Mouse (Mus musculus) left cerebral cortex, postnatal 4 days (tissue): ENCODE measurements around the gene Caskin2. TPM values are rescaled to one million over a fixed set of nuclear protein-coding genes. Genes with fewer than 3 reads are reported as not detected.

ENCODE experiments used
- DNase-seq: peaks from one replicate; pipeline ENCODE4 v3.0.0-alpha.2; 2022
- intact Hi-C: fragments of 180-260 bp; cut with DNase I; formaldehyde crosslinking; loops from one replicate; pipeline ENCODE4 v1.15.1; 2025
- total RNA-seq, 2 experiments: library from RNA; stranded (reverse); gene quantifications; 2 replicates each; pipeline ENCODE4 v1.2.3; 2021

Gene Caskin2
- total RNA-seq, 2 experiments from 2014 or later = 13.4 to 14.5 TPM

DNA sequence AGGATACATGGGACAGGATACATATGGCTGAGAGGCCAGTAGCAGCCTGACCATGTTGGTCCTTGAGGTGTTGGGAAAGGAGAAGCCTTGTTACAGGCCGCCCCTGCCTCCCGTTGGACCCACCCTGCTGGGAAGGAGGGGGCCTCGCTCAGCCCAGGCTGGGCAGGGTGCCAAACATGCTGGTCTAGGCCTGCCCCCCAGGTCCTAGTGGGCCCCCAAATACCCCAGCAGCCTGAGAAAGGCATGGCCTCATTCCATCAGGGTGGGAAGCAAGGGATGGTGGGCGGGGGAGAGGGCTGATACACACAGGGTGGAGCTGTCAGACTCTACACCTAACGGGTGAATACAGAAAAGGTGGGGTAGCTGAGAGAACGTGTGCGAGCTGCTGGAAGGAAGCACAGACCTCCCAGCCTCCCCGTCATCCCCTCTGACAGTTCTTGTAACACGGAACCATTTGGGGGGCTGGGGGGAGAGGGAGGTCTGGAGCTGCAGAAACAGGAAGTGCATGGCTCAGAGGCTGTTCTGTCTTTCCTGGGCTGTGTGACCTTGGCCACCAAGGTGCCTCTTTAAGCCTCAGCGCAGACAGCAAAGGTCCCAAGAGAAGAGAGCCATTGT lies 4.6 kb downstream of the Caskin2 start:
- intact Hi-C loops = no loop called here
- DNase-seq = peak; percentile 62

GRCm38 (mm10) chr11:115807971-115808370 lies 5.5 kb downstream of the Caskin2 start:
- DNase-seq = no peak
- intact Hi-C loops = no loop called here

- peak; percentile 47 for DNase-seq
Measured at GRCm38 (mm10) chr11:115807306-115807705, 6.1 kb downstream of the Caskin2 start.

DNA sequence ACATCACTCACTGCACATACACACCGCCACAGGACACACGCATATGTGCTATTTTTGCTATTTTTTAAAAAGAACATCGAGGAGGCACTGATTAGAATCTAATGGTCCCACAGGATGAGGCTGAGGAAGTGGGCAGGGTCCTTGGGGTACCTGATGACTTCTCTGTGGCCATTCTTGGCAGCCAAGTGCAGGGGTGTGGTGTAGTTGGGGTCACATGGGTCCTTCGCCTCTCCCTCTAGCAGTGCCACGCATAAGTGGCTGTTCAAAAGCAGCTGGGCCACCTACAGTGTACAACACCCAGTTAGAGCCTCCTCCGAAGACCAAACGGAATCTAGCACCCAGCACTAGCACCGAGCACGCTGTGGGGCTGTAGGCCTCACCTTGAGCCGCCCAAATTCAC lies 7.3 kb downstream of the Caskin2 start:
- DNase-seq = no peak
- intact Hi-C loops = no loop called here

More at GRCm38 (mm10) chr11:115807306-115807705, 6.1 kb downstream of the Caskin2 start:
- intact Hi-C loops = no loop called here

DNA sequence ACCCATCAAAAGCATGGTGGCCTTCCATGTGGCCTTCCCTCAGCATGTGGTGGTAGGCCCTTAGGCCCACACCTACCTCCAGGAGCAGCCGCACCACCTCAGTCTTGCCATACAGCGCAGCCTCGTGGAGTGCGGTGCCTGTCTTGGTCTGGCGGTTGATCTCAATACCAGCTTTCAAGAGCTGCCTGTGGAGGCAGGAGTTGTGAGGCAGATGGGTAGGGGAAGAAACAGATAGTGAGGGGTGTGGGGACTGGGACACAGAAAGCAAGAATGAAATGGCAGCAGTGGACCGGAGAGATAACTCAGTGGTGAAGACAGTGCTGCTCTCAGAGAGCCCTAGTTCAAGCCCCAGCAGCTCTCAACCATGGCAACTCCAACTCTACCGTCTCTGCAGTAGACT lies 8.4 kb downstream of the Caskin2 start:
- intact Hi-C loops = no loop called here
- DNase-seq = no peak

DNA sequence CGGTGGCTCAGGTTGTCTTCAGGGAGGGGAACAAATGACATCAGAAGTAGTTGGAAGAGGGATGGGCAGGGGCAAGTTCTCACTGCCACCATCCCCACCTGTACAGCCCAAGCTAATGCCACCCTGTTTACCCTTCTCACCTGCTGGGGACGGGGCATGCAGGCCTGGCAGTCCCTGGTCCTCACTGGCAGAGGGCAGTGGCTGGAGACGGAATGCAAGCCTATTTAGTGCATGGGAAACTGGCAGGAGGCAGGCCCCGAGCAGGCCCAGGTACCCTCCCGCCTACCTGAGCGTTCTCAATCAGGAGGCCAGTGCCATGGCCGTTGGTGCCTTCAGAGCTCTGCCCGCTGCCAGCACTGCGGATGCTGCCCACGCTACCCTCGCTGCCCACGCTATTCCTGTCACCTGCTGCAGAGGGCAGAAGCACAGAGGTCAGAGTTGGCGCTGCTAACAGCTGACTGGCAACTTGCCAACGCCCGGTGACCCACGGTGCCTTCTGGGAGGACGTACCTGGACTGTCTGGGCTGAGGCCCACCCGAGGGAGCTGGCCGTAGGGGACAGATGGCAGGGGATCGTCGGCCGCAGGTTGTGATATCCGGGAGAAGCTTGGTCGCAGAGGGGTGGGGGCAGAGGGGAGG lies 10.2 kb downstream of the Caskin2 start:
- intact Hi-C loops = no loop called here
- DNase-seq = no peak

DNA sequence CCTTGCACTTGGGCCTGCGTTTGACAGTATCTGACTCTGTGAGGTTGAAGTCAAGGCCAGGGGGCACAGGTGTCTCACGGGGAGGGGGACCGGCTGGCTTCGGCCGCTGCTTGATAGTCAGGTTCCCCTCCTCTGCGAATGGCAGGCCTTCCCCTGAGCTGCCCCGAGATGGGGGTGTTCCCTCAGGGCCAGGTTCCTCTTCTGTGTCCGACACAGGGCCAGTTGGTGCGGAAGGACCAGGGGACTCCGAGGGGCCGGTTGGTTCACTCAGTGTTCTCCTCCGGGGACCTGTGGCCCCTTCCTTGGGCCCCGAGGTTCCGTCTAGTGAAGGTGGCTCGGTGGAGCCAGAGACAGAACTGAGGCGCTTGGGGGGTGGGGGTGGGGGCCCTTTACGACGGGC lies 12.5 kb downstream of the Caskin2 start:
- intact Hi-C loops = no loop called here
- DNase-seq = no peak

DNA sequence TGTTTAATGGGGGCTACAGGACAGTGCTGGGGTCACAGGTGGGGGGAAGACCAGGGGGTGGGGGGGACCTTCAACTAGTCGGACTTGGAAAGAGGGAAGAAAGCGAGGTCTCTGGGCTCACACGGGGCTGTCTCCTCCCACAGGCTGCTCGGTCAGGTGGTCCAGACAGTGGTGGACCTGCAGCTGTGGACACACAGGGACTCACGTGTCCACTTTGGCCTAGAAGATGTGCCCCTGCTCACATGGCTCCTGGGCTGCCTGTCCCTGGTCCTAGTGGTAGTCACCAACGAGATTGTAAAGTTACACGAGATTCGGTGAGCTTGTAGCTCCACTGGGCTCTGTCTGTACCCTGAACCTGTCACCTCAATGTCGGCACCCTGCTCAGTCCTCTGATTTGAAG lies 15.8 kb downstream of the Caskin2 start:
- intact Hi-C loops = no loop called here
- DNase-seq = no peak

DNA sequence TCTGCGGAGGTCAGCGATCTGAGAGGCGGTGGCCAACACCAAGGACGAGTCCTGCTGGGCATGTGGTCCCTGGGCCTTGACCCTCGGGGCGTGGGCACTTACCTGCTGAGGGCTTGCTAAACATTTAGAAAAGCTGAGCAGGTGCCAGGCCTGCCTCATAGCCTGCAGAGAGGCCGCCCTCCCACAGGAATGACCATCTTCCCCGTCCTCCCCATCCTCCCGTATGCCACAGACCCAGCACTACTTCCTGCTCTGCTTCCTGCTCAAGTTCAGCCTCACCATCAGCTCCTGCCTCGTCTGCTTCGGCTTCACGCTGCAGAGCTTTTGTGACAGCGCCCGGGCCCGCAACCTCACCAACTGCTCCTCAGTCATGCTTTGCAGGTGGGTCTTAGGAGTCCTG lies 16.5 kb downstream of the Caskin2 start:
- intact Hi-C loops = no loop called here
- DNase-seq = no peak

GRCm38 (mm10) chr11:115792353-115792752 lies 21.1 kb downstream of the Caskin2 start:
- no peak for DNase-seq
- intact Hi-C loops = no loop called here

DNA sequence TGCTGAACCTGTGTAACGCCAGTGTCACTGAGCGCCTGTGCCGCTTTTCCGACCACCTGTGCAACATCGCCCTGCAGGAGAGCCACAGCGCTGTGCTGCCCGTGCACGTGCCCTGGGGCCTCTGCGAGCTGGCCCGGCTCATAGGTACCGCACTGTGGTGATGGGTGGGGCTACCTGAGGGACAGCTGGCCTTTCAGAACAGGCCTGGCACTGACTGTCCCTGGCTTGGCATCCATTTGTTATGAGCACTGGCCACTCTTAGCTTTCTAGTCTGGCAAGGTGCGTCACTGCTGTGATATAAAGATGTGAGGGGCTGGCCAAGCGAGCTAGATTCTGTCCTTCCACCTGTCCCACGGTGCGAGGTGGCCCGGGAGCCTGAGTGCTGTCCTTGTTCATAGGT lies 21.5 kb downstream of the Caskin2 start:
- DNase-seq = no peak
- intact Hi-C loops = no loop called here

GRCm38 (mm10) chr11:115789787-115790186 lies 23.7 kb downstream of the Caskin2 start:
- DNase-seq = peak; percentile 75
- intact Hi-C loops = no loop called here

DNA sequence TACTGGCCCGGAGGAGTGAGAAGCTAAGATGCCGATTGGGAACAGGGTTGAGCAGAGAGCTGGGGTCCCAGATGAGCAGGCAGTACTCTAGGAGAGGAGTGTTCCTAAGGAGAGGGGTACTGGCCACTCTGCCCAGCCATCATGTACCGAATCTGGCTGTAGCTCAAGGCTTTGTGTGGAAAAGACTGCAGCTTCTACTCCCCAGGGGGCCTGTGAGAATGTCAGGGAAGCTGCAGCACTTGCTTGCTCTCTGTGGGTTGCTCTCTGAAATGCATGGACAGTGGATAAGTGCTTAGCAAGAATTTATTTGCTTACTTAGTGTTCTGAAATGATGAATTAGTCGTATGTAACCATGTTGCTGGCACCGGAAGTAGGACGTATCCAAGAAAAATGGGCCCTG lies 27.0 kb downstream of the Caskin2 start:
- DNase-seq = no peak
- intact Hi-C loops = no loop called here

GRCm38 (mm10) chr11:115780141-115781070 lies 33.0 kb downstream of the Caskin2 start:
- DNase-seq = peak; percentile 41
- intact Hi-C loops = no loop called here

DNA sequence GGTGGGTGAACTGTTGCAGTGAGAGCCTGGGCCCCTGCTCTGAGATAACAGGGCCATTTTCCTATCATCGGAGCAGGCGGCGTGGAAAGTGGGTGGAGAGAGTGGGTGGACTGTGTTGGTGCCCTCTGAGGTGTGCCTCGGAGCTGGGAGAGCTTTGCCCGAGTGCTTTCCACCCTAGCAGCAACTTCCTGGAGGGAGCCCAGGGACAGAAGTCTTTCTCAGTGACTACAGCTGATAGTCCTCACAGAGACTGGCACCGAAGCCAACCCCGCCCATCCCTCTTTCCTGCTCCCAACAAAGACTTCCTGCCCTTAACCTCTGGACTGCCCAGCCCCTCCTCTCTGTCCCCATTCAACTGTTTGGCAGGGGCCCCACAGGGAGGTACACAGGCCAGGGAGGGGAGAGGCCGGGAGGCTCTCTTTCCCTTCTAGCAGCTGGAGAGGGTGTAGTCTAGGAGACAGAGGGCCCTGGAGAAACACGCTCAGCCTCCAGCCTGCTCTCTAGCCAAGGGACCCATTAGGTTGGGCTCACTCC lies 34.3 kb downstream of the Caskin2 start:
- intact Hi-C loops = no loop called here

GRCm38 (mm10) chr11:115777487-115778335 lies 35.7 kb downstream of the Caskin2 start:
- intact Hi-C loops = no loop called here
- DNase-seq = no peak

More for the DNA sequence above, 34.3 kb downstream of the Caskin2 start:
- peak; percentile 65 for DNase-seq

DNA sequence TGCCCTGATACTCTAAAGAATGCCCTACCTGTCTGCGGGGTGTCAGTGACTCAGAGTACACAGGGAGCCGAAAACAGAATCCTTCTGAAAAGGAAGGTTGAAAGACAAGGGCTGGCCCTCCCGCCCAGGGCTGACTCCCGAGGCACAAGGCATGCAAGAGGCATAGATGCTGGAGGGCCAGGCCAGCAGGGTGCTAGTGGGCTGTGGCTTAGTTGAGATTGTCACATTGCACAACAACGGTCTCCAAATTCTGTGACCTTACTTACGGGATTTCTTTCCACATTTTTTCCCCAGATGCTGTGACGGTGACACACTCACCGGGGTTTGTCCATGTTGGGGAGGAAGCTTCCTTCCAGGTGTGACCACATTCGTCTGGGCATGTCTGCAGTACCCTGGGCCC lies 36.5 kb downstream of the Caskin2 start:
- intact Hi-C loops = no loop called here
- DNase-seq = no peak

- intact Hi-C loops = no loop called here
- peak; percentile 35 for DNase-seq
Measured at GRCm38 (mm10) chr11:115775821-115776665, 37.4 kb downstream of the Caskin2 start.

GRCm38 (mm10) chr11:115774653-115775052 lies 38.8 kb downstream of the Caskin2 start:
- no peak for DNase-seq
- intact Hi-C loops = no loop called here
